Mouse (Mus musculus) MEL (cell line): Measurements from ENCODE around the gene Traip.
A peak's percentile ranks its signal among the peaks of the same experiment; 100 is the strongest.

Experiments
- BHLHE40 ChIP-seq: IDR thresholded peaks from 2 replicates; pipeline ENCODE4 v1.6.1; 2012; ENCODE audit warnings: low read depth, mild to moderate bottlenecking, inconsistent platforms, low read length, improper control_type of control experiment, borderline replicate concordance
- CTCF ChIP-seq, 3 experiments: IDR thresholded peaks in 2 of 3; conservative IDR thresholded peaks in 1 of 3; 2 replicates each; pipeline ENCODE4 v1.5.1; 2011 to 2012; ENCODE audit warnings: low read length in 3 of 3, low read depth in 2 of 3, mild to moderate bottlenecking in 2 of 3, improper control_type of control experiment in 1 of 3, inconsistent platforms in 1 of 3, mixed read lengths in 1 of 3, moderate library complexity in 1 of 3; ENCODE audit not compliant: control insufficient read depth in 1 of 3, insufficient read depth in 1 of 3, poor library complexity in 1 of 3, severe bottlenecking in 1 of 3
- EP300 ChIP-seq, 2 experiments: IDR thresholded peaks; 2 replicates each; pipeline ENCODE4 v1.6.1; 2011; ENCODE audit warnings: improper control_type of control experiment in 2 of 2, low read length in 2 of 2, low read depth in 1 of 2, mild to moderate bottlenecking in 1 of 2
- GATA1 ChIP-seq: IDR thresholded peaks from 2 replicates; pipeline ENCODE4 v1.6.1; 2011; ENCODE audit warnings: low read depth, low read length, improper control_type of control experiment
- MAFK ChIP-seq: IDR thresholded peaks from 2 replicates; pipeline ENCODE4 v1.6.1; 2011; ENCODE audit warnings: low read depth, mild to moderate bottlenecking, low read length, improper control_type of control experiment, borderline replicate concordance
- MAZ ChIP-seq: IDR thresholded peaks from 2 replicates; pipeline ENCODE4 v1.6.1; 2012; ENCODE audit warnings: low read depth, mild to moderate bottlenecking, inconsistent platforms, low read length, improper control_type of control experiment
- MYC ChIP-seq: IDR thresholded peaks from 2 replicates; pipeline ENCODE4 v1.6.1; 2011; ENCODE audit warnings: low read depth, mild to moderate bottlenecking, low read length, improper control_type of control experiment, moderate library complexity
- NELFE ChIP-seq: IDR thresholded peaks from 2 replicates; pipeline ENCODE4 v1.6.1; 2011; ENCODE audit warnings: low read depth, low read length, improper control_type of control experiment
- NRF1 ChIP-seq: IDR thresholded peaks from 2 replicates; pipeline ENCODE4 v1.6.1; 2014; ENCODE audit warnings: low read depth, mild to moderate bottlenecking, inconsistent platforms, low read length, improper control_type of control experiment, moderate library complexity; ENCODE audit not compliant: poor library complexity, insufficient read depth, severe bottlenecking
- POLR2A ChIP-seq, 2 experiments: IDR thresholded peaks; 2 replicates each; pipeline ENCODE4 v1.6.1; 2011 to 2012; ENCODE audit warnings: low read length in 2 of 2, mild to moderate bottlenecking in 2 of 2, control low read depth in 1 of 2, improper control_type of control experiment in 1 of 2, low read depth in 1 of 2, moderate library complexity in 1 of 2; ENCODE audit not compliant: control insufficient read depth in 1 of 2, insufficient read depth in 1 of 2, poor library complexity in 1 of 2
- POLR2AphosphoS2 ChIP-seq: IDR thresholded peaks from 2 replicates; pipeline ENCODE4 v1.6.1; 2011; ENCODE audit warnings: low read length, improper control_type of control experiment
- POLR2AphosphoS5 ChIP-seq: IDR thresholded peaks from 2 replicates; pipeline ENCODE4 v1.6.1; 2012; ENCODE audit warnings: low read depth, borderline replicate concordance, mild to moderate bottlenecking, inconsistent platforms, low read length, moderate library complexity, mixed read lengths
- TAL1 ChIP-seq: IDR thresholded peaks from 2 replicates; pipeline ENCODE4 v1.6.1; 2012; ENCODE audit warnings: mild to moderate bottlenecking, inconsistent platforms, low read length, moderate library complexity, mixed read lengths
- TCF12 ChIP-seq: IDR thresholded peaks from 2 replicates; pipeline ENCODE4 v1.6.1; 2014; ENCODE audit warnings: low read depth, mild to moderate bottlenecking, inconsistent platforms, low read length, improper control_type of control experiment, moderate library complexity

DNA sequence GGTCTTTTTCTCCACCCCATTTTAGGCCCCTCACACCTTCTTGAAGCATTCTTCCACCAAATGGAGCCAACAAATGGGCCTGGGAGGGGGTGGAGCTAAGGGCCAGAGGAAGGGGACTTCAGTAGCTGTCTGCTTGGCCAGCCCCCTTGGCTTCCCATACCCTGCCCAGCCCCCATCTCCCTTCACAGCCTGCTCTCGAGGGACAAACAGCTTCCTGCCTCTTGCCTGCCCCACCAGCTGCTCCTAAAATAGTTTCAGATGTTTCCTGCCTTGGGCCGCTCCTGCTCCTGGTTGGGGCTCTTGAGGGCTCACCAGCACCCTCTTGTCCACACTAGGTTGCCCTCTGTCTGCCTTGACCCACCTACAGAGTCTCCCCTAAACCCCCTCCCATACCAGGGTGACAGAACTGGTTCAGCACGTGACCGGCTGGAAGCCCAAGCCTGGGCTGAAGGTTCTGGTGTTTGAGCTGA lies 33.5 kb downstream of the Traip start:
- TF ChIP-seq MAZ (peak; percentile 17; the same call in 1 of the 2 replicates), CTCF (IDR thresholded peaks at IDR 0.05 in 2 of 3, conservative IDR thresholded peaks at IDR 0.05 in 1 of 3; ENCODE audit: control insufficient read depth in 1 of 3, insufficient read depth in 1 of 3, low read depth in 2 of 3, low read length in 3 of 3, poor library complexity in 1 of 3, severe bottlenecking in 1 of 3) (no peak), MAFK (no peak), GATA1 (no peak), NELFE (peak; percentile 33; the same call in 1 of the 2 replicates), BHLHE40 (peak; percentile 76; the same call in 1 of the 2 replicates), POLR2AphosphoS2 (no peak), POLR2A (IDR thresholded peaks at IDR 0.05; ENCODE audit: control insufficient read depth in 1 of 2, insufficient read depth in 1 of 2, low read depth in 1 of 2, low read length in 2 of 2, poor library complexity in 1 of 2) (0 out of 4 replicates have a peak, but pooled peaks of 1 of the 2 experiments have one; percentile 2), POLR2AphosphoS5 (no peak), TAL1 (peak; percentile 21), NRF1 (no peak), EP300 (IDR thresholded peaks at IDR 0.05; ENCODE audit: low read depth in 1 of 2, low read length in 2 of 2) (peak in 1 of 2 experiments; percentile 39; a peak in 2 of 4 replicates), MYC (no peak), TCF12 (no peak)
